Mouse (Mus musculus) embryonic fibroblast, embryonic 13.5 days (primary cell): ENCODE results near the gene Ddx43.
"Not testable (repeated sequence)": the region's sequence is repeated elsewhere in the genome, so short reads cannot be mapped to it uniquely, and the experiment has no call there.

Experiments used
- CTCF ChIP-seq: IDR thresholded peaks from 2 replicates; pipeline ENCODE4 v1.5.1; 2011; ENCODE audit warnings: mild to moderate bottlenecking, control low read depth, low read length, moderate library complexity, borderline replicate concordance; ENCODE audit not compliant: insufficient read depth
- POLR2A ChIP-seq: IDR thresholded peaks from 2 replicates; pipeline ENCODE4 v1.6.1; 2011; ENCODE audit warnings: low read depth, mild to moderate bottlenecking, control low read depth, low read length, moderate library complexity

GRCm38 (mm10) chr9:78350007-78350406 lies 45.6 kb upstream of the Ddx43 start:
- TF ChIP-seq POLR2A, CTCF: not testable (repeated sequence)
